Mouse (Mus musculus) cerebellum, postnatal 14 days (tissue): ENCODE measurements around the gene B3gat1.

Source experiments
- DNase-seq, 2 experiments: peaks; one replicate each; pipeline ENCODE4 v3.0.0; 2021; ENCODE audit warnings: mixed read lengths in 2 of 2

B3gat1 gene

GRCm38 (mm10) chr9:26778421-26778820 lies 44.9 kb downstream of the B3gat1 start:
- no peak for DNase-seq

DNA sequence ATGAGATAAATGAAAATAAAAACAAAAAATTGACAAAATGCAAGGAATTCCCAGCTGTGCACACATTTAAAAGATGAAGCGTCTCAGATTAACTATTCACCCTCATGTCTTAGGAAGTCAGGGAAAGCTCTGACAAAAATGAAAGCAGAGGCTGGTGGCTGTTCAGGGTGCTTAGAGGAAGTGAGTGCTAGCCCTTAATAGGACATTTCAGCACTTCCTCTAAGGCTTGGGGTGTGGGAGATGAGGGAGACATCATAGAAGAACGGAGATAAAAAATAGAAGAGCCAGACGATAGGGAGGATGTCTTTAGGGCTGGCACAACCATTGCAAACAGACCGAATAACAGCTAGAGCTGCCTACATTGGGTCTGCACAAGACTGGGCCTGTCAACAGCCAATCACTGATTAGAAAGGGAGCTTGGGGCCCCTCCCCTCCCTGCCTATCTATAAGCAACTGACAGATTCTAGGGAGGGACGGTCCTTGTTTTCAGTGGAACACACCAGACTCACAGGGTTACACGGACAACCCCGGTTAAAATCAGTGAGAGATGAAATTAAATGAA lies 50.0 kb downstream of the B3gat1 start:
- DNase-seq: no peak

GRCm38 (mm10) chr9:26792829-26793228 lies 59.3 kb downstream of the B3gat1 start:
- DNase-seq: peak; percentile 65 to 77

DNA sequence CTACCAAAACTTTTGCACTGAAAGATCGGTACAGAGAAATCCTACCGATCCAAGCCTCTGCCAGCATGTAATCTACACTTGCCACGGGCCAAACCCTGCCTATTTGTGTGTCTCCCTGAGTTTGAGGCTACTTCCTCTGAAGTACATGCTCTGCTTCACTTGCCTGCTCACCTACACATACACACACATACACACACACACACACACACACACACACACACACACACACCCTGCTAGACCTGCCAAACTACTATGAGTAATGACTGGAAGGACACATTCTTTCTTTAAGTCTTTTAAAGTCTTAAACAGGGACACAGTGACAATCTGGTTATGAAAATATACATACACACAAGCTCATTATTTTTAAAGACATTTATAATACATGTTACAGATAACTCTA lies 64.7 kb downstream of the B3gat1 start:
- no peak for DNase-seq

DNA sequence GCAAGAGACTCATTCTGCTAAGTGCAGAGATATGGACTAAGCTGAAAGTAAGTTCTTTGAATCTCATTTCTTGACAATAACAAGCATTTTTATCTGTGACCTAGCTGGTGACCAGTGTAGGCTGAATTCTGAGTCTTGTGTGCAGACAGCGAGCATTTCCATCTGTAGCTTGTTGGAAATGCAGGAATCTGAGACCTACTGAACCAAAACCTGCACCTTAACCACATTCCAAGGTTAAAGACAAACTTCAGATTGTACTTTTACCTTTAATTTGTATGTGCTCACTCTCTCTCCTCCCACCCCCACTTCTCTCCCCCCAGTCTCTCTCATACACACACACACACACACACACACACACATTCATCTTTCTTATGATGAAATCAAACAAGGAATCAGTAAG lies 65.2 kb downstream of the B3gat1 start:
- DNase-seq: no peak

- DNase-seq: no peak
These were observed 66.8 kb downstream of the B3gat1 start for GRCm38 (mm10) chr9:26800357-26800756.

GRCm38 (mm10) chr9:26804321-26804720 lies 70.8 kb downstream of the B3gat1 start:
- DNase-seq: no peak

- DNase-seq: peak; percentile 85 to 91
These were observed 72.6 kb downstream of the B3gat1 start, which contains the start of gene Glb1l2 for GRCm38 (mm10) chr9:26805935-26806666. TSS of gene Glb1l2 (minus strand) at chr9:26806468.

GRCm38 (mm10) chr9:26808735-26809134 lies 75.2 kb downstream of the B3gat1 start:
- no peak for DNase-seq
